Mouse (Mus musculus) erythroid progenitor cell, adult 5-6 weeks (primary cell): ENCODE results near the gene Olfr1272. TPM values are rescaled to one million over a fixed set of nuclear protein-coding genes. Genes with fewer than 3 reads are reported as not detected.
"Not testable (repeated sequence)": the region's sequence is repeated elsewhere in the genome, so short reads cannot be mapped to it uniquely, and the experiment has no call there.

Source experiments
- ATAC-seq: replicated peaks from 2 replicates; pipeline ENCODE4 v1.8.0; 2016; ENCODE audit warnings: moderate number of reproducible peaks, mild to moderate bottlenecking, moderate TSS enrichment, inconsistent platforms; ENCODE audit not compliant: poor library complexity, low FRiP score, severe bottlenecking
- total RNA-seq, 2 experiments: library from RNA; stranded (forward) in 1 of 2; stranded (reverse) in 1 of 2; fragments of 150-400 nt in 1 of 2; fragments of 186-747, 209-891 nt in 1 of 2; gene quantifications; 2 replicates each; pipeline versions ENCODE4 v1.2.3 to v1.2.4; 2015 to 2017; ENCODE audit warnings: low replicate concordance in 2 of 2

Gene Olfr1272
- not detected in 2 replicates for total RNA-seq (2015; ENCODE audit: low replicate concordance)
- total RNA-seq (2017; ENCODE audit: low replicate concordance): not detected in 2 replicates

DNA sequence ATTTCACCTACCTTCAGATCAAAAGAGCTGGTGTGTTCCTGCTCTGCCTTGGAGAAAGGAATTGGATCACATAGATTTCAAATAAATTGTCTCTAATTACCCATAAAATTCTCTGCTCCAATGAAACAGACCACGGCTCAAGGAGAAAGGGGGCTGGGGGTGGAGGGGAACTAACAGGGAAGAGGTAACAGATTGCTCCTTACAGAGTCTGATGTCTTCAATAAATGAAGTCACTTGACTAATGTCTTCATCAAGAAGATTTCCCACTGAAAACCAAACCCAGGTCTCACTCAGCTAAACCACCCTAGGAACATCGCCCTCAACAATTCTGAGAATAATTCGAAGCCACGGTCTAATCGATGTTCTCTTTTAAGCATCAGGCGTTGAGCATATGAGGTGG lies at the start of gene Olfr1272:
TSS of gene Olfr1272 (minus strand) at position 101 of the 400 bp plus-strand sequence.
- no peak for ATAC-seq

DNA sequence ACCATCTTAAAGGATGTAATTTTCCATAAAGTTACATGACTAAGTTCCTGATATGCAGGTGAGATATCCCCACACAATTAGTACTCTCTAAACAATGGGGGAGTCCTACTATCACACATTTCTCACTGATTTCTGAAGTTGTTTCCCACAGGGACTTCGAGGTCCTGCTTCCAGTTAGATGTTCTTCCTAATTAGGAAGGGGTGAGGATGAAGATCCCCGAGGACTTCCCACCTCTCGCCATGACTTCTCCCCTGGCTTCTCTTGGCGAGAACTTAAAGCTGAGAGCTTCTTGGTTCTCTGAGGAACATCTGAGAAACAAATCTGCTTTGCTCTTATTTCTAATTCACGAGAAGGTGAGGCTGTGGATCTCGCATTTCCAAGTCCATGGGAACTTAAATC lies 29.3 kb upstream of the Olfr1272 start, which contains the start of gene Gm13769:
TSS of gene Gm13769 (plus strand) at position 301 of the 400 bp plus-strand sequence.
- not testable (repeated sequence) for ATAC-seq

DNA sequence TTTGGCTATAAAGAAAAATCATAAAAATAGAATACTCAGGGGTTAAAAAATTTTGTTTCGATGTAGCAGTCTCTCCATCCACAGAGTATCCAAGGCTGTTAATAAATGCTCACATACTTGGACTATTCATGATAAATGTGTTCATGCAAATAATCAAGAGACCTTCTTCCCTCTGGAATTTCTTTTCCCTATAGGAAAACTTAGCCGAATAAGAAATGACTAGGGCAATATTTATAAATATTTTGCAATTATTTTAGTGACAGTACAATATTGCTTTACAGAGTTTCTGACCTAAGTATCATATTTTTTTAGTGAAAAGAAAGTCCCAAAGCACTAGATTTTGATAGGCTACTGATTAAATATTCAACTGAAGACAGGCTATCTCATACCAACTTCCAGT lies 21.7 kb downstream of the Olfr1272 start, which contains the start of gene Olfr1271:
TSS of gene Olfr1271 (minus strand) at position 101 of the 400 bp plus-strand sequence.
- no peak for ATAC-seq

GRCm38 (mm10) chr2:90257492-90257891 lies 35.1 kb downstream of the Olfr1272 start, which contains the start of gene Olfr142:
Gene Olfr142, minus strand, starts transcription at chr2:90257592.
- no peak for ATAC-seq

Other genes starting within 250 kb of the Olfr1272 start
- gene Olfr140, start 229.2 kb downstream of the Olfr1272 start, total RNA-seq (2015; ENCODE audit: low replicate concordance): not detected in 2 replicates
- not detected in 2 replicates for gene Olfr140, start 229.2 kb downstream of the Olfr1272 start, total RNA-seq (2017; ENCODE audit: low replicate concordance)
- gene Olfr1269, start 171.4 kb downstream of the Olfr1272 start, total RNA-seq (2015; ENCODE audit: low replicate concordance): not detected in 2 replicates
- not detected in 2 replicates for gene Olfr1269, start 171.4 kb downstream of the Olfr1272 start, total RNA-seq (2017; ENCODE audit: low replicate concordance)
- not detected in 2 replicates for gene Olfr32, start 150.5 kb downstream of the Olfr1272 start, total RNA-seq (2015; ENCODE audit: low replicate concordance)
- not detected in 2 replicates for gene Olfr32, start 150.5 kb downstream of the Olfr1272 start, total RNA-seq (2017; ENCODE audit: low replicate concordance)
- not detected in 2 replicates for gene Olfr1270, start 139.8 kb downstream of the Olfr1272 start, total RNA-seq (2015; ENCODE audit: low replicate concordance)
- not detected in 2 replicates for gene Olfr1270, start 139.8 kb downstream of the Olfr1272 start, total RNA-seq (2017; ENCODE audit: low replicate concordance)
- gene Olfr1506, start 68.3 kb downstream of the Olfr1272 start, total RNA-seq (2015; ENCODE audit: low replicate concordance): not detected in 2 replicates
- 1.2 and 2.8 TPM in 2 replicates for gene Olfr1506, start 68.3 kb downstream of the Olfr1272 start, total RNA-seq (2017; ENCODE audit: low replicate concordance)
- gene Olfr142, start 35.2 kb downstream of the Olfr1272 start, total RNA-seq (2015; ENCODE audit: low replicate concordance): not detected in 2 replicates
- gene Olfr142, start 35.2 kb downstream of the Olfr1272 start, total RNA-seq (2017; ENCODE audit: low replicate concordance): not detected in 2 replicates
- not detected in 2 replicates for gene Olfr1271, start 21.8 kb downstream of the Olfr1272 start, total RNA-seq (2015; ENCODE audit: low replicate concordance)
- gene Olfr1271, start 21.8 kb downstream of the Olfr1272 start, total RNA-seq (2017; ENCODE audit: low replicate concordance): not detected in 2 replicates
- 1.8 TPM in 1 of 2 replicates, not detected in the other for gene Gm13769, start 29.4 kb upstream of the Olfr1272 start, total RNA-seq (2015; ENCODE audit: low replicate concordance)
- gene Gm13769, start 29.4 kb upstream of the Olfr1272 start, total RNA-seq (2017; ENCODE audit: low replicate concordance): not detected in 2 replicates
- not detected in 2 replicates for gene Olfr1274-ps, start 105.8 kb upstream of the Olfr1272 start, total RNA-seq (2015; ENCODE audit: low replicate concordance)
- gene Olfr1274-ps, start 105.8 kb upstream of the Olfr1272 start, total RNA-seq (2017; ENCODE audit: low replicate concordance): not detected in 2 replicates